Mouse (Mus musculus): Measurements from ENCODE around the gene Wdfy4. TPM values are rescaled to one million over a fixed set of nuclear protein-coding genes. Genes with fewer than 3 reads are reported as not detected.
A peak's percentile ranks its signal among the peaks of the same experiment; 100 is the strongest.

Gene Wdfy4
- total and polyA plus RNA-seq, 3 experiments = 2.6 to 3.7 (median 2.9) TPM

DNA sequence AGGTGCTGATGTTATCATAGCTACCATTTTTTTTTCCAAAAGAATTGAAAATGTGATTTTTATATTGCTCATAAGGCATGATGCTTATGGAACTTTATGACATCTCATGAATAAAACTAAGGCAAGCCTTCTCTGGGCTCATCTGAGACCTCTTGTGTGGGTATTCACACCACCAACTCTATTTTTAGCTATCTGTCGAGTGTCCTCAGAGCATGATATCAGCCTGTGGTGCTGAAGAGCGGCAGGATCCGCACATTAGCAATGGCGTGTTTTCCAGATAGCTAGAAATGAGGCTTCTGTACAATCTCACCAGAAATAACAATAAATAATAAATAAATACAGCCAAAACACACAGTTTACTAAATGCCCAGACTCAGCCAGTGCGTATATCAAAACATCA, 23.1 kb downstream of the Wdfy4 start:
- no peak overlapping the region for H3K9ac ChIP-seq (ENCODE audit: low read depth, low read length)
- TF ChIP-seq POLR2A (IDR thresholded peaks at IDR 0.05; ENCODE audit: insufficient read depth, low read depth, low read length) = no peak
- no peak for TF ChIP-seq EP300 (IDR thresholded peaks at IDR 0.05; ENCODE audit: insufficient read depth, low read depth, low read length)
- TF ChIP-seq CTCF (IDR thresholded peaks at IDR 0.05) = no peak
- H3K4me3 ChIP-seq = no peak overlapping the region
- no peaks in the 10 kb centered on the region for H3K79me2 ChIP-seq (replicated peaks; ENCODE audit: control insufficient read depth, insufficient read depth, low read length)
- 48% methylated on average over 5 of the region's 5 CpGs for WGBS
- H3K27ac ChIP-seq = no peak overlapping the region
- H3K27me3 ChIP-seq (ENCODE audit: control insufficient read depth, insufficient read depth, low read length) = no peaks in the 10 kb centered on the region
- no peaks in the 10 kb centered on the region for H3K4me1 ChIP-seq (ENCODE audit: control insufficient read depth, insufficient read depth, low read length)
- H3K36me3 ChIP-seq (ENCODE audit: control insufficient read depth, insufficient read depth, low read length) = no peaks in the 10 kb centered on the region
- intact Hi-C loops (cut with DNase I) = no loop called here
- no peak for DNase-seq

DNA sequence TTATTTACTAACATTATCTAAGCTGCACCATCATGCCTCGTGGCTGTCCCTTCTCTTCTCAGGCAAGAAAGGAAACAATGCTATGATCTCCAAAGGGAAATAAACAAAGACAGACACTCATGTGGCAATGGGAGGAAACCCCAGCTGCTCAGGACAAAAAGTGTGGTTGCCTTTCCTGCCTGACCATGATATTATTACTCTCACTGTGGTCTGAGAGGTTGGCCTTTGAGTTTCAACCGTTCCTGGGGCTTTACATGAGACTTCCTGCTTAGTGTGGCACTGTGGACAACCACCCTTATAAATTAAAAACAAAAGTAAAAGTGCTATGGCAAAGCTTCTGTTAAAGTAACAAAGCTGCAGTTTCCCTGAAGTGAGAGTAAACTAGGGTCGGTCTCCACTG, 27.0 kb downstream of the Wdfy4 start:
- intact Hi-C loops (cut with DNase I) = no loop called here
- 53% methylated on average over 3 of the region's 3 CpGs for WGBS
- H3K27ac ChIP-seq = no peak overlapping the region
- no peak overlapping the region for H3K9ac ChIP-seq (ENCODE audit: low read depth, low read length)
- no peaks in the 10 kb centered on the region for H3K4me1 ChIP-seq (ENCODE audit: control insufficient read depth, insufficient read depth, low read length)
- H3K36me3 ChIP-seq (ENCODE audit: control insufficient read depth, insufficient read depth, low read length) = no peaks in the 10 kb centered on the region
- no peak overlapping the region for H3K4me3 ChIP-seq
- H3K27me3 ChIP-seq (ENCODE audit: control insufficient read depth, insufficient read depth, low read length) = no peaks in the 10 kb centered on the region
- TF ChIP-seq EP300 (IDR thresholded peaks at IDR 0.05; ENCODE audit: insufficient read depth, low read depth, low read length) = no peak
- TF ChIP-seq POLR2A (IDR thresholded peaks at IDR 0.05; ENCODE audit: insufficient read depth, low read depth, low read length) = no peak
- TF ChIP-seq CTCF (IDR thresholded peaks at IDR 0.05) = no peak
- no peaks in the 10 kb centered on the region for H3K79me2 ChIP-seq (replicated peaks; ENCODE audit: control insufficient read depth, insufficient read depth, low read length)
- DNase-seq = no peak

DNA sequence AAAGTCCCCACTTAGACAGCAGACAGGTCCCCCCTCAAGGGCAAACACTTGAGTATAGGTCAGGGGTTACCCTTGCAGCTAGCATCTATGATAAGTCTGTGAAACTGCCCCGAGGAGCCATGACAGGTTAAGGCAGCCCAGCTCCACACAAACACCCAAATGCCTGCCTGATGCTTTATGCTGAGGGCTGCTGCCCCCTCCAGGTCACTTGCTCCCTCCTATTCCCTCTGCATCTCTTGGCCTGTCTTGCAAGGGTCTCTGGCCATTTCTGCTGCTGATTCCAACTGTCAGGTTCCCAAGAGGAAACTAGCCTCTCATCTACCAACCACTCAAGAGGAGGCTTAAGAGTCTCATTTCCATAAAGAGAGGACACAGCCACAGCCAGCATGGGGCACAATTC, 32.4 kb downstream of the Wdfy4 start:
- Histone ChIP-seq H3K79me2 (replicated peaks; ENCODE audit: control insufficient read depth, insufficient read depth, low read length) (no peaks in the 10 kb centered on the region), H3K27ac (no peak overlapping the region), H3K4me1 (ENCODE audit: control insufficient read depth, insufficient read depth, low read length) (no peaks in the 10 kb centered on the region), H3K4me3 (no peak overlapping the region), H3K9ac (ENCODE audit: low read depth, low read length) (no peak overlapping the region), H3K27me3 (ENCODE audit: control insufficient read depth, insufficient read depth, low read length) (no peaks in the 10 kb centered on the region), H3K36me3 (ENCODE audit: control insufficient read depth, insufficient read depth, low read length) (no peaks in the 10 kb centered on the region)
- peak; percentile 52 for TF ChIP-seq CTCF (IDR thresholded peaks at IDR 0.05)
- TF ChIP-seq EP300 (IDR thresholded peaks at IDR 0.05; ENCODE audit: insufficient read depth, low read depth, low read length) = no peak
- TF ChIP-seq POLR2A (IDR thresholded peaks at IDR 0.05; ENCODE audit: insufficient read depth, low read depth, low read length) = no peak
- WGBS = 24% methylated on average over 1 of the region's 1 CpGs
- DNase-seq = peak in 1 of 2 experiments; percentile 4
- intact Hi-C loops (cut with DNase I) = no loop called here

DNA sequence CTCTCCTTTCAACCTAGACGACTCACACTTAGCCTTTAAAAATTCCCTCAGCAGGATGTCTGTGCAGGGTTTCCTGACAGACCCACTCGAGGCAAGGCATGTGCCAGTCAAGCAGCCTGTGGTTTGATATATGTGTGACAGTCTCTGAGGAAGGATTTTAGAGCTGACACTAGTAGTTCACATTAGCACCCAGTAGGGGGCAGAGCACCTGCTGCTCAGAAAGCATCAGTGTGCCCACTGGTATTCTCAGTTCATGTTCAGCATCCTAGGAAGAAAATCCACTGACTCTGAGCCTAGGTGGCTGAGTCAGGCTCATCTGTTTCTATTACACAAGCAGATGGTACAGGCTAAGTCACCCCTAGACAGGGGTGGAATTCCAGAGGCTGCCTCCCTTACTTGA, 39.0 kb downstream of the Wdfy4 start:
- intact Hi-C loops (cut with DNase I) = loop anchor here (1.0 kb wide), 1 partner anchor 58 kb away; no protein-coding TSS in a partner anchor
- Histone ChIP-seq H3K4me3 (no peak overlapping the region), H3K27ac (no peak overlapping the region), H3K9ac (ENCODE audit: low read depth, low read length) (no peak overlapping the region), H3K79me2 (replicated peaks; ENCODE audit: control insufficient read depth, insufficient read depth, low read length) (no peaks in the 10 kb centered on the region), H3K4me1 (ENCODE audit: control insufficient read depth, insufficient read depth, low read length) (no peaks in the 10 kb centered on the region), H3K36me3 (ENCODE audit: control insufficient read depth, insufficient read depth, low read length) (no peaks in the 10 kb centered on the region), H3K27me3 (ENCODE audit: control insufficient read depth, insufficient read depth, low read length) (no peaks in the 10 kb centered on the region)
- 13% methylated on average over 2 of the region's 2 CpGs for WGBS
- DNase-seq = peak in 1 of 2 experiments; percentile 6
- TF ChIP-seq EP300 (IDR thresholded peaks at IDR 0.05; ENCODE audit: insufficient read depth, low read depth, low read length) (no peak), CTCF (IDR thresholded peaks at IDR 0.05) (peak; percentile 71), POLR2A (IDR thresholded peaks at IDR 0.05; ENCODE audit: insufficient read depth, low read depth, low read length) (no peak)

DNA sequence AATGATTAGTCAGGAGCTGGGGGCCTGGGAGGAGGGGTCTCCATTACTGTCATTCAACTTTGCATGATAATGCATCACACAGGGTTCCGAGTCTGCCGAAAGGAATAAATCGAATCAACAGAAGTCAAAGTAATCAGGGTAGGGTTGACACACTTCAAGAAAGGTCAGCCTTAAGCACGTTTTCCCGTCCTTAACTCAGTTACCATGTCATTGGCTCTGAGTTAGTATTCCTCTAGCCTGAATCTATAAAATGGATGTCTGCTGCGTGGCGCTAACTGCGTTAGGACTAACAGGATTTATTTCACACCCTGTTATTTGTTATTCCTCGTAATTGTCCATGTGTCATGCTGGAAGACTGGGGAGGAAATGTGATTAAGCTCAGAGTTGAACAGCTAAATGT, 48.5 kb downstream of the Wdfy4 start:
- no peak for DNase-seq
- H3K79me2 ChIP-seq (replicated peaks; ENCODE audit: control insufficient read depth, insufficient read depth, low read length) = no peaks in the 10 kb centered on the region
- H3K36me3 ChIP-seq (ENCODE audit: control insufficient read depth, insufficient read depth, low read length) = no peaks in the 10 kb centered on the region
- no peak overlapping the region for H3K4me3 ChIP-seq
- no peaks in the 10 kb centered on the region for H3K27me3 ChIP-seq (ENCODE audit: control insufficient read depth, insufficient read depth, low read length)
- H3K27ac ChIP-seq = no peak overlapping the region
- intact Hi-C loops (cut with DNase I) = no loop called here
- 90% methylated on average over 9 of the region's 9 CpGs for WGBS
- TF ChIP-seq EP300 (IDR thresholded peaks at IDR 0.05; ENCODE audit: insufficient read depth, low read depth, low read length) (no peak), POLR2A (IDR thresholded peaks at IDR 0.05; ENCODE audit: insufficient read depth, low read depth, low read length) (no peak), CTCF (IDR thresholded peaks at IDR 0.05) (no peak)
- no peaks in the 10 kb centered on the region for H3K4me1 ChIP-seq (ENCODE audit: control insufficient read depth, insufficient read depth, low read length)
- no peak overlapping the region for H3K9ac ChIP-seq (ENCODE audit: low read depth, low read length)

DNA sequence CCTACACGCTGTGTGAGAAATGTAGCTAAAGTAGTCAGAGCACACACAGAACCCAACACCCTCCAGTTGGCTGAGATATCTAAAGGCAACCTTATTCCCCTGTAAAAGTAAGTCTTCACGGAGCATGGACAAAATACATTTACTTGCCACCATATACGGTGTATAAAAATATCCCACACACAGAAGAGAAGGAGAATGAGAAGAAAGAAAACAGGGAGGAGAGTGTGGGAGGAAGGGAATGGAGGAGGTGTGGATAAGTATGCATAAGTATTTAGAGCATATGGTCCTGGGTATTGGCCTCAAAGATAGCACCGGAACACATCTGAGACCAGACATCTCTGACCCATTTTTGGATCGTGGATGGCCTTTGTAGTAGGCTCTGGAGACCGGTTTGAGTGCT, 50.1 kb downstream of the Wdfy4 start:
- Histone ChIP-seq H3K9ac (ENCODE audit: low read depth, low read length) (no peak overlapping the region), H3K4me1 (ENCODE audit: control insufficient read depth, insufficient read depth, low read length) (no peaks in the 10 kb centered on the region), H3K79me2 (replicated peaks; ENCODE audit: control insufficient read depth, insufficient read depth, low read length) (no peaks in the 10 kb centered on the region), H3K27me3 (ENCODE audit: control insufficient read depth, insufficient read depth, low read length) (no peaks in the 10 kb centered on the region), H3K27ac (no peak overlapping the region), H3K4me3 (no peak overlapping the region), H3K36me3 (ENCODE audit: control insufficient read depth, insufficient read depth, low read length) (no peaks in the 10 kb centered on the region)
- intact Hi-C loops (cut with DNase I) = no loop called here
- no peak for TF ChIP-seq EP300 (IDR thresholded peaks at IDR 0.05; ENCODE audit: insufficient read depth, low read depth, low read length)
- no peak for TF ChIP-seq CTCF (IDR thresholded peaks at IDR 0.05)
- no peak for TF ChIP-seq POLR2A (IDR thresholded peaks at IDR 0.05; ENCODE audit: insufficient read depth, low read depth, low read length)
- DNase-seq = no peak
- 78% methylated on average over 6 of the region's 6 CpGs for WGBS
